Mouse (Mus musculus) hindbrain, embryonic 13.5 days (tissue): Measurements from ENCODE around the gene Ubxn11. TPM values are rescaled to one million over a fixed set of nuclear protein-coding genes. Genes with fewer than 3 reads are reported as not detected.

Source experiments
- ATAC-seq: fragments of 200-750 bp; cut with Nextera tagmentation; 2 replicates; pipeline ENCODE4 v1.8.0; 2017; ENCODE audit warnings: moderate TSS enrichment; ENCODE audit not compliant: low FRiP score
- H3K27ac ChIP-seq: fragments of 300-500 bp; sonication (generic); 2 replicates; pipeline ENCODE4 v1.5.1; 2015; ENCODE audit warnings: inconsistent platforms, mild to moderate bottlenecking, moderate library complexity
- H3K27me3 ChIP-seq: fragments of 300-500 bp; sonication (generic); 2 replicates; pipeline ENCODE4 v1.6.1; 2015; ENCODE audit warnings: mild to moderate bottlenecking, inconsistent platforms
- H3K36me3 ChIP-seq: fragments of 300-500 bp; sonication (generic); 2 replicates; pipeline ENCODE4 v1.6.1; 2015; ENCODE audit warnings: mild to moderate bottlenecking, inconsistent platforms
- H3K4me1 ChIP-seq: fragments of 300-500 bp; sonication (generic); replicated peaks from 2 replicates; pipeline ENCODE4 v1.6.1; 2015; ENCODE audit warnings: inconsistent platforms
- H3K4me2 ChIP-seq: fragments of 300-500 bp; sonication (generic); 2 replicates; pipeline ENCODE4 v1.6.1; 2015; ENCODE audit warnings: inconsistent platforms, mild to moderate bottlenecking, moderate library complexity
- H3K4me3 ChIP-seq: fragments of 300-500 bp; sonication (generic); 2 replicates; pipeline ENCODE4 v1.5.1; 2015; ENCODE audit warnings: mild to moderate bottlenecking, inconsistent platforms
- H3K9ac ChIP-seq: fragments of 300-500 bp; sonication (generic); 2 replicates; pipeline ENCODE4 v1.6.1; 2015; ENCODE audit warnings: mild to moderate bottlenecking, inconsistent platforms
- H3K9me3 ChIP-seq: fragments of 300-500 bp; sonication (generic); 2 replicates; pipeline ENCODE4 v1.6.1; 2016; ENCODE audit warnings: inconsistent platforms
- WGBS: fragments of 180-500 bp; shearing (Covaris S2); methylation state at CpG from one replicate; pipeline ENCODE4 v1.1.7; 2015; 5-methylcytosine and 5-hydroxymethylcytosine counted together
- polyA plus RNA-seq: library from polyadenylated mRNA; unstranded; fragments of >200 nt; fragmentation: Nextera tagmentation; extraction: Ambion mirVana; gene quantifications from 2 replicates; pipeline ENCODE4 v1.2.1, GENCODE M21; 2015

Gene Ubxn11
- polyA plus RNA-seq, 1 experiment from 2014 or later, result 16.0 TPM

DNA sequence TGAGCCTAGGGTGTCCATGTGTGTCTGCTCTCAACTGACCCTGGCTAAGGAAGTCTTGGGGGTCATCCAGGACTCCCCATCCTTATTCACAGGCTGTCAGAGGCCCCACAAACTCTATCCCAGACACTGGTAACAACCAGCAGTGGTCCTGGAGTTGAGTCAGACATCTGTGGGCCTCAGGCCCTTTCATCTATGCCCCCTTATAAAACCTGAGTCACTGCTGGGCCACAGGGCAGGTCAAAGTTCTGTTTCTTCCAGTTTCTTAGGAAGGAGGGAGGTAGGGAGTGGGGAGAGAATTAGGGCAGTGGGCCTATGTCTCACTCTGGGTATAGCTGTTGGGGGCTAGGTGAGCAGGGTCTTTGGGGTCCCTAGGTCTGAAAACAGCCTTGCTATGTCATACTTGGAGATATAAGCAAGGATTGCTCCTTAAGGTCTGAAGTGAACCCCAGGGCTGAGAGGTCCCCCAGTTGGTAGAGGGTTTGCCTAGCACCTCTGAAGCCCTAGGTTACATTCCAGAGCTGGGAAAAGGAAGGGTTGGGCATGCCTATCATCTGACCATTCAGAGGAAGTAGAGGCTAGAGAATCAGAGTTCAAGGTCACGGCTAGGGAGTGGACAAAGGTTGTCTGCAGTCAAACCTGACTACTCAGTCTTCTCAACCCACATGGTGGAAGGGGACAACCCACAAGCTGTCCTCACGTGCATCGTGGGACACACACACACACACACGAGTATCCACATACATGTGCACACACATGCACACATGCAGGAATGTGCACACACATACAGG lies 33.4 kb upstream of the Ubxn11 start:
- no peak overlapping the region for H3K4me3 ChIP-seq
- ATAC-seq, result no peak
- peaks cover 5% of the 10 kb centered on the region; the same call in 1 of the 2 replicates for H3K4me1 ChIP-seq
- H3K27ac ChIP-seq, result no peak overlapping the region
- H3K27me3 ChIP-seq, result peaks cover 27% of the 10 kb centered on the region
- H3K4me2 ChIP-seq, result no peak overlapping the region
- H3K9ac ChIP-seq, result no peak overlapping the region
- H3K9me3 ChIP-seq, result no peaks in the 10 kb centered on the region
- no peaks in the 10 kb centered on the region for H3K36me3 ChIP-seq
- WGBS, result 90% methylated on average over 4 of the region's 4 CpGs

DNA sequence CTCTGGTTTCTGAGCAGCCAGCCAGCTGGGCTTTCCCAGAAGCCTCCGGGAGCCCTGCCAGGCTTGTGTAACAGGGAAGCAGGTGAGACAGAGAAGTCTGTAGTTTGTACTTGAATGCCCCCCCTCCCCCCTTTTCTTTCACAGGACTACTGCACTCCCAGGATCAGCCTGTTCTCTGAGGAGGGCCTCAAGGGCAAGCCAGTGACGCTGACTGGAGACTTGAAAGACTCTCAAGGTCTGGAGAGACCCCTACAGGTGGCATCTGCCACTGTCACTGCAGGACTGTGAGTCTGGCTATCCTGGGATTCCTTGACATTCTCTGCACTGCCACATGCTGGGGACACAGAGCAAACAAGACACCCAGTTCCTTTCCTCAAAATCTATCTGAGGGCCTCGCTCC lies 23.7 kb upstream of the Ubxn11 start:
- Histone ChIP-seq H3K4me1 (peaks cover 17% of the 10 kb centered on the region), H3K4me3 (no peak overlapping the region), H3K27me3 (peaks cover 35% of the 10 kb centered on the region), H3K9me3 (no peaks in the 10 kb centered on the region), H3K27ac (no peak overlapping the region), H3K9ac (no peak overlapping the region), H3K4me2 (no peak overlapping the region), H3K36me3 (no peaks in the 10 kb centered on the region)
- no peak for ATAC-seq
- WGBS, result 19% methylated on average over 3 of the region's 3 CpGs

DNA sequence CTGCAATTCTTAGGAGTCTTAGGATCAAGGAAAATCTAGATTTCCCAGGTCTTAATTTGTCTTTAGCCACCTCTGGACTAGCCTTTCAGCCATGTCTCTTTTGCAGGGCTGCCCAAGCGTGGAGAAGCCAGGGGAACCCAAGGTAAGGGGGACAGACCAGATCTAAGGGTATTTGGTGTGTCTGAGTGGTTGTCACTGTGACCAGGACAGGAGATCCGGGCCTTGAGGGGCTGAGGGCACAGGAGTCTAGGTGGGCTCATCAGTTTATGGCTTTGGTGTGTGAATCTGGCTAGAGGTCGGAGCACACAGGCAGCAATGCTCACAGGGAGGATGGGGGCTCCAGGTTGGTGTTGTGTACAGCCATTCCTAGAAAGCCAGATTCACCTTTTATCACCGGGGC lies 21.7 kb upstream of the Ubxn11 start:
- Histone ChIP-seq H3K36me3 (no peaks in the 10 kb centered on the region), H3K4me3 (no peak overlapping the region), H3K4me1 (peaks cover 17% of the 10 kb centered on the region), H3K27me3 (peaks cover 33% of the 10 kb centered on the region), H3K27ac (no peak overlapping the region), H3K4me2 (no peak overlapping the region), H3K9ac (no peak overlapping the region), H3K9me3 (no peaks in the 10 kb centered on the region)
- no peak for ATAC-seq
- 88% methylated on average over 4 of the region's 4 CpGs for WGBS

DNA sequence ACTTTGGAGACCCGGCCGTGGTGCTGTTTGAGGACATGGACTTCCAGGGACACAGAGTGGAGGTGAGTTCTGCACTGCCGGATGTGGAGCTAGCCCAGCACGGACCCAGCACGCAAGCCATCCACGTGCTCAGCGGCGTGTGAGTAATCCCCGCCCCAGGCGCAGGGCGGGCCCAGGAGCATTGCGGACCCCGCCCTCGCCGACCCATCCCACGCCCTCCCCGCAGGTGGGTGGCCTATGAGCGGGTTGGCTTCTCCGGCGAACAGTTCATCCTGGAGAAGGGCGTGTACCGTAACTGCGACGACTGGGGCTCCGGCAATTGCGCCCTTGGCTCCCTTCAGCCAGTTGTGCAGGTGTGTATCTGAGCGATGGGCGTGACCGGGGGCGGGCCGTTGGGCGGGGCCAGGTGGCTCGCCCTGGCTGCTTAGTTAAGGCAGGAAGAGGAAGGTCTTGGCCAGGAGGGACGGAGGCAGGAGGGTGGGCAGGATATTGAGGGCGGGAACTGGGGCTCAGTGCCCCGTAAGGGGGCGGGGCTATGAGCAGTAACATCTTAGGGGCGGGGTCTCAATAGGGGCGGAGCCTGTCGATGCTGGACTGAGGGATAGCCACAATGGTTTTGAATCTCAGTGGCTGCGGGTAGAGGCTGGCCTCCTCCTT lies 20.5 kb upstream of the Ubxn11 start:
- no peaks in the 10 kb centered on the region for H3K9me3 ChIP-seq
- H3K27ac ChIP-seq, result no peak overlapping the region
- under 1% methylated on average over 41 of the region's 41 CpGs for WGBS
- ATAC-seq, result peak; percentile 81
- peak overlapping the region; percentile 55; the same call in 1 of the 2 replicates for H3K9ac ChIP-seq
- H3K36me3 ChIP-seq, result no peaks in the 10 kb centered on the region
- H3K4me1 ChIP-seq, result peaks cover 17% of the 10 kb centered on the region
- peak overlapping the region; percentile 46 for H3K4me3 ChIP-seq
- H3K4me2 ChIP-seq, result peak overlapping the region; percentile 76
- peaks cover 33% of the 10 kb centered on the region for H3K27me3 ChIP-seq

DNA sequence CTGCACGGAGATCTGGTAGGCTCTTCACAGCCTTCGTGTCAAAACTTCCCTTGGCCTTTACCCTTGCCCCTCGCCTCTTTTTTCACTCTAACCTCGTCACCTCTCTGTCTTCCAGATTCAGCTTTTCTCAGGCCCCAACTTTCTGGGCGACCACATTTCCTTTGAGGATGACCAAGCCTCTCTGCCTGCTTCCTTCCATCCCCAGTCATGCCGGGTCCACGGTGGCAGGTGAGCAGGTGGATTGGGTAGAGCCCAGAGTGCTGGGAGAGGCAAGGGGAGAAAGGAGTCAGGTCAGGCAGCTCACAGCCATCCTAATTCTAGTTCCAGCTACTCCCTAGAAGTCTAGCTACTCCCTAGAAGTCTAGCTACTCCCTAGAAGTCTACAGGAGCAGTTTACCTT lies 19.9 kb upstream of the Ubxn11 start:
- Histone ChIP-seq H3K4me1 (peaks cover 17% of the 10 kb centered on the region), H3K27ac (no peak overlapping the region), H3K27me3 (peaks cover 33% of the 10 kb centered on the region), H3K9ac (0 out of 2 replicates have a peak overlapping the region, but pooled peaks have one; percentile 55), H3K4me2 (peak overlapping the region; percentile 76), H3K9me3 (no peaks in the 10 kb centered on the region), H3K36me3 (no peaks in the 10 kb centered on the region), H3K4me3 (peak overlapping the region; percentile 46)
- 14% methylated on average over 7 of the region's 7 CpGs for WGBS
- no peak for ATAC-seq

DNA sequence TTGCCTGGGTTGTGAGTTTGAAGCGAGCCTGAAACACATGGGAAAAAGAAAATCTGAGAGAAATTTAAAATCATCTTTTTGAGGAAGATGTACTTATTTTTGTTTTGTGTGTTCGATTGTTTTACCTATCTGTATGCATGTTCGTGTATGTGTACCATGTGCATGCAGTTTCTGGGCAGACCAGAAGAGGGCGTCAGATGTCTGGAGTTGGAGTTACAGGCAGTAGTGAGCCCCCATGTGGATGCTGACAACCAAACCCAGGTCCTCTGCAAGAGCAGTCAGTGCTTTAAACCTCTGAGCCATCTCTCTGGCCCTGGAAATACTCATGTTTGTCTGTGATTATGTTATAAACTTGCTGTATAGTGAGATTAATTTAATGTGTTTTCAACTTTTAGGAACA lies 17.4 kb upstream of the Ubxn11 start:
- Histone ChIP-seq H3K27ac (no peak overlapping the region), H3K4me2 (no peak overlapping the region), H3K4me3 (no peak overlapping the region), H3K9me3 (no peaks in the 10 kb centered on the region), H3K36me3 (no peaks in the 10 kb centered on the region), H3K27me3 (peaks cover 32% of the 10 kb centered on the region), H3K9ac (no peak overlapping the region), H3K4me1 (peaks cover 13% of the 10 kb centered on the region)
- ATAC-seq, result no peak
- 87% methylated on average over 4 of the region's 4 CpGs for WGBS

DNA sequence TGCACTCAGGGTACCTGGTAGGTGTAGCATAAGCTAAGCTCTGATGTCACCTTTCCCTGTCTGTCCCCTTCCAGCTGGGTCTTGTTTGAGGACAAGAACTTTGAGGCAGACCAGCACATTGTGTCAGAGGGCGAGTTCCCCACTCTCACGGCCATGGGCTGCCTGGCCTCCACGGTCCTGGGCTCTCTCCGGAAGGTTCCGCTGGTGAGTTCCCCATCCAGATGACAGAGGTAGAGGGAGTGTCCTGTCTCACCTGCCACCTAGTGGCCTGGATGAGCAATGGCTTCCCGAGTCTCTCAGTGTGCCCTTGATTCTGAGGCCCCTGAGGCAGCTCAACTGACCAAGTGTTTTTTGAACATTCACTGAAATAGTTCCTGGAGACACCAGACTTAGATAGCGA lies 15.0 kb upstream of the Ubxn11 start:
- peaks cover 7% of the 10 kb centered on the region for H3K27me3 ChIP-seq
- no peak overlapping the region for H3K9ac ChIP-seq
- H3K4me3 ChIP-seq, result no peak overlapping the region
- 53% methylated on average over 7 of the region's 7 CpGs for WGBS
- H3K4me2 ChIP-seq, result 0 out of 2 replicates have a peak overlapping the region, but pooled peaks have one; percentile 27
- H3K9me3 ChIP-seq, result no peaks in the 10 kb centered on the region
- H3K27ac ChIP-seq, result no peak overlapping the region
- no peaks in the 10 kb centered on the region for H3K36me3 ChIP-seq
- ATAC-seq, result no peak
- H3K4me1 ChIP-seq, result peaks cover 3% of the 10 kb centered on the region

DNA sequence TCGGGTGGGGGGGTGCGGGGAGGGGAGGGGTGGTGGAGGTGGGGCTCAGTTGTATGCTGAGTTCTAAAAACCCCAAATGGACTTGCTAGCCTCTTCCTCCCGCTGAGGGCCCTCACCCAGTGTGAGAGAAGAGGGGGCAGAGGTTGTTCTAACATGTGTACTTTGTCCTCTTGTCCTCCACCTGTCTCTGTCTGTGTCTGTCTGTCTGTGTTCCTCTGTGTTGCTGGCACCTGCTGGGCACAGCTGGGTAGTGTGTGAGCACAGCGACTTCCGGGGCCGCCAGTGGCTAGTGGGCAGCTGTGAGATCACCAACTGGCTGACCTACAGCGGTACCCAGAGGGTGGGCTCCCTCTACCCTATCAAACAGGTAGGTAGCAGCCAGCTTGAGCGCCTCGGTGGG lies 13.3 kb upstream of the Ubxn11 start:
- Histone ChIP-seq H3K9ac (no peak overlapping the region), H3K27me3 (no peaks in the 10 kb centered on the region), H3K36me3 (no peaks in the 10 kb centered on the region), H3K4me3 (no peak overlapping the region), H3K9me3 (no peaks in the 10 kb centered on the region), H3K4me2 (no peak overlapping the region), H3K4me1 (no peaks in the 10 kb centered on the region), H3K27ac (no peak overlapping the region)
- ATAC-seq, result no peak
- 79% methylated on average over 9 of the region's 9 CpGs for WGBS

DNA sequence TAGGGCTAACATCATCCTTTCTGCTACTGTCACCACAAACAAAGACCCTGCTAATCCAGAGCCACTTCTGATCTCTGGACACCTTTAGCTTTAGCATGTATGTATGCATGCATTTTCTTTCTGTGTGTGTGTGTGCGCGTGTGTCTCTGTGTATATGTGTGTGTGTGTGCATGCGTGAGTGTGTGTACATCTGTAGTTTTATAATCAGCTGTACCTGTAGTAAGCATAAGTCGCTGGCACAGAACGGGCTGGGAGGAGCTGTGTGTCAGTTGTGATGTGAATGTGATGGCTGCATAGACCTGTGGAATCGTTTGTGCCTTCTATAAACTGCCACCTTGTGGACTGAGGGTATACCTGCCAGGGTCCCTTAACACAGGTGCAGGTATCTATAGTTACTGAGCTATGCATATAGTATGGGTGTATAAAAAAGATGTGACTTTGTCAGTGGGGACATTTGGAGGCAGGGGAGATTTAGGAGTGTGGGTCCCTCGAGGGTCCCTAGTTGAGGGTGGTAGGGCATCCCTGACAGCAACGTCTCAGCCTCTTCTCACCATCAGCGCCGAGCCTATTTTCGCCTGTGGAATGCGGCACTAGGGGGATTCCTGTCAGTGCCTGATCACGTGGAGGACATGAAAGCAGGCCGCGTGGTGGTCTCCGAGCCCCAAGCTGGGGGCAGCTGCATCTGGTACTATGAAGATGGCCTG lies 11.7 kb upstream of the Ubxn11 start:
- WGBS, result 87% methylated on average over 16 of the region's 16 CpGs
- Histone ChIP-seq H3K9ac (no peak overlapping the region), H3K4me2 (no peak overlapping the region), H3K36me3 (no peaks in the 10 kb centered on the region), H3K4me1 (no peaks in the 10 kb centered on the region), H3K27me3 (no peaks in the 10 kb centered on the region), H3K9me3 (no peaks in the 10 kb centered on the region), H3K4me3 (no peak overlapping the region), H3K27ac (no peak overlapping the region)
- ATAC-seq, result no peak

- Histone ChIP-seq H3K36me3 (no peaks in the 10 kb centered on the region), H3K4me2 (no peak overlapping the region), H3K27me3 (no peaks in the 10 kb centered on the region), H3K27ac (no peak overlapping the region), H3K4me1 (no peaks in the 10 kb centered on the region), H3K4me3 (no peak overlapping the region), H3K9ac (no peak overlapping the region), H3K9me3 (no peaks in the 10 kb centered on the region)
- 83% methylated on average over 6 of the region's 6 CpGs for WGBS
- no peak for ATAC-seq
Observed at GRCm38 (mm10) chr4:134091225-134091529, 11.2 kb upstream of the Ubxn11 start.

- WGBS, result 74% methylated on average over 6 of the region's 6 CpGs
- Histone ChIP-seq H3K4me1 (no peaks in the 10 kb centered on the region), H3K4me3 (no peak overlapping the region), H3K36me3 (no peaks in the 10 kb centered on the region), H3K27me3 (no peaks in the 10 kb centered on the region), H3K4me2 (no peak overlapping the region), H3K9me3 (no peaks in the 10 kb centered on the region), H3K9ac (no peak overlapping the region), H3K27ac (no peak overlapping the region)
- no peak for ATAC-seq
Observed at GRCm38 (mm10) chr4:134092382-134093288, 9.7 kb upstream of the Ubxn11 start.
